Mouse (Mus musculus): ENCODE results near the gene Kat7.

GRCm38 (mm10) chr11:95340259-95340658 lies 30.2 kb upstream of the Kat7 start:
- no peak for TF ChIP-seq EP300 (optimal IDR thresholded peaks at IDR 0.05)
- no peak for TF ChIP-seq CTCF (IDR thresholded peaks at IDR 0.05; ENCODE audit: low read depth)

All from stomach, postnatal 0 days (tissue).